Mouse (Mus musculus) liver, embryonic 14.5 days (tissue): ENCODE results near the gene Pcbp3.

Experiments used
- CTCF ChIP-seq: IDR thresholded peaks from 2 replicates; pipeline ENCODE4 v1.5.1; 2016; ENCODE audit warnings: antibody characterized with exemption, low read depth, control low read depth
- EP300 ChIP-seq: IDR thresholded peaks from 2 replicates; pipeline ENCODE4 v1.6.1; 2016; ENCODE audit warnings: antibody characterized with exemption, low read depth

DNA sequence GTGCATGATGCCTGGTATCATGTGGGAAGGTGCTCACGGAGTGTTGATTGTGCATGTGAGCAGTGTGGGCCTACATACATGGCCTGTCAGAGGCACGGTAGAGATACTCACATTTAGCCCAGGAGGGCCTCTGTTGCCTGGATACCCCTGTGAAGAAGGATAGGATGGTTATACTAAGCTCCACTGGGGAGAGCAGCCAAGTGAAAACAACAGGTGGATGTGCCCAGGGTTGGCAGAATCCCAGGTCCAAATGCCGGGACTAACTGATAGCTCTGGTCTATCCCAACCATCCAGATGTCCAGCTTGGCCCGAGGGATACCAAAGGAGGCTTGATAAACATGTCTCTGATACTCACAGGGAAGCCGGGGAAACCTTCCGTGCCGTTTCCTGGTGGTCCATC, 247.4 kb downstream of the Pcbp3 start:
- TF ChIP-seq CTCF (no peak), EP300 (no peak)
